Mouse (Mus musculus) forebrain, postnatal 0 days (tissue): ENCODE measurements at regions not wholly inside any gene's neighbourhood (a gene's known extent, or its start where the extent isn't known, plus 50 kb on each side); places are given as distances from the start of the nearest gene placed in this dataset.

Experiments
- ATAC-seq: fragments of 200-750 bp; cut with Nextera tagmentation; 2 replicates; pipeline ENCODE4 v1.8.0; 2017; ENCODE audit warnings: mild to moderate bottlenecking, moderate library complexity
- DNase-seq: peaks from one replicate; pipeline ENCODE4 v3.0.0-alpha.2; 2015
- H3K27ac ChIP-seq: fragments of 300-500 bp; sonication (generic); 2 replicates; pipeline ENCODE4 v1.5.1; 2014; ENCODE audit warnings: low read depth, mild to moderate bottlenecking, antibody characterized with exemption, low read length, moderate library complexity, mixed read lengths
- H3K27me3 ChIP-seq: fragments of 300-500 bp; sonication (generic); 2 replicates; pipeline ENCODE4 v1.6.1; 2014; ENCODE audit warnings: mild to moderate bottlenecking, low read length, mixed read lengths; ENCODE audit not compliant: insufficient read depth
- H3K36me3 ChIP-seq: fragments of 300-500 bp; sonication (generic); 2 replicates; pipeline ENCODE4 v1.6.1; 2014; ENCODE audit warnings: mild to moderate bottlenecking, moderate library complexity; ENCODE audit not compliant: insufficient read depth
- H3K4me1 ChIP-seq: fragments of 300-500 bp; sonication (generic); 2 replicates; pipeline ENCODE4 v1.6.1; 2014; ENCODE audit warnings: antibody characterized with exemption; ENCODE audit not compliant: insufficient read depth
- H3K4me2 ChIP-seq: fragments of 300-500 bp; sonication (generic); 2 replicates; pipeline ENCODE4 v1.6.1; 2014; ENCODE audit warnings: low read depth, mild to moderate bottlenecking, moderate library complexity
- H3K4me3 ChIP-seq: fragments of 300-500 bp; sonication (generic); 2 replicates; pipeline ENCODE4 v1.5.1; 2014; ENCODE audit warnings: low read depth, low read length, mixed read lengths
- H3K9ac ChIP-seq: fragments of 300-500 bp; sonication (generic); 2 replicates; pipeline ENCODE4 v1.6.1; 2014; ENCODE audit warnings: mild to moderate bottlenecking
- H3K9me3 ChIP-seq: fragments of 300-500 bp; sonication (generic); 2 replicates; pipeline ENCODE4 v1.6.1; 2016; ENCODE audit warnings: low read length
- CTCF ChIP-seq: sonication (generic); IDR thresholded peaks from 2 replicates; pipeline ENCODE4 v1.5.1; 2016; ENCODE audit warnings: antibody characterized with exemption, control low read depth, low read depth
- WGBS: fragments of 180-500 bp; shearing (Covaris S2); extraction: QIAGEN DNeasy Blood & Tissue Kit; methylation state at CpG from one replicate; pipeline ENCODE4 v1.1.7; 2014; 5-methylcytosine and 5-hydroxymethylcytosine counted together

GRCm38 (mm10) chr13:44108695-44109094 is 324.1 kb downstream of the Cd83 start:
- DNase-seq (no peak), ATAC-seq (no peak)
- no peak overlapping the region for H3K27ac ChIP-seq
- H3K9me3 ChIP-seq, result no peaks in the 10 kb centered on the region
- TF ChIP-seq CTCF, result no peak
- H3K9ac ChIP-seq, result no peak overlapping the region
- H3K4me1 ChIP-seq, result no peaks in the 10 kb centered on the region
- no peak overlapping the region for H3K4me3 ChIP-seq
- H3K36me3 ChIP-seq, result no peaks in the 10 kb centered on the region
- 64% methylated on average over 11 of the region's 11 CpGs for WGBS
- H3K4me2 ChIP-seq, result no peak overlapping the region
- no peaks in the 10 kb centered on the region for H3K27me3 ChIP-seq

GRCm38 (mm10) chr13:44113043-44113442 is 328.5 kb downstream of the Cd83 start:
- H3K27me3 ChIP-seq, result no peaks in the 10 kb centered on the region
- H3K9me3 ChIP-seq, result no peaks in the 10 kb centered on the region
- WGBS, result 91% methylated on average over 5 of the region's 5 CpGs
- DNase-seq (no peak), ATAC-seq (no peak)
- no peaks in the 10 kb centered on the region for H3K36me3 ChIP-seq
- H3K4me1 ChIP-seq, result no peaks in the 10 kb centered on the region
- TF ChIP-seq CTCF, result no peak
- H3K9ac ChIP-seq, result no peak overlapping the region
- H3K4me3 ChIP-seq, result no peak overlapping the region
- H3K27ac ChIP-seq, result no peak overlapping the region
- no peak overlapping the region for H3K4me2 ChIP-seq

GRCm38 (mm10) chr13:44114856-44115255 is 330.3 kb downstream of the Cd83 start:
- no peak overlapping the region for H3K9ac ChIP-seq
- no peaks in the 10 kb centered on the region for H3K4me1 ChIP-seq
- WGBS, result 91% methylated on average over 5 of the region's 5 CpGs
- TF ChIP-seq CTCF, result no peak
- no peak overlapping the region for H3K27ac ChIP-seq
- no peak for DNase-seq
- no peak overlapping the region for H3K4me3 ChIP-seq
- H3K36me3 ChIP-seq, result no peaks in the 10 kb centered on the region
- H3K9me3 ChIP-seq, result no peaks in the 10 kb centered on the region
- no peak overlapping the region for H3K4me2 ChIP-seq
- H3K27me3 ChIP-seq, result no peaks in the 10 kb centered on the region
- no peak for ATAC-seq

- TF ChIP-seq CTCF, result no peak
- no peaks in the 10 kb centered on the region for H3K36me3 ChIP-seq
- H3K27me3 ChIP-seq, result no peaks in the 10 kb centered on the region
- H3K4me1 ChIP-seq, result no peaks in the 10 kb centered on the region
- WGBS, result 91% methylated on average over 9 of the region's 9 CpGs
- DNase-seq (no peak), ATAC-seq (no peak)
- H3K4me3 ChIP-seq, result no peak overlapping the region
- no peak overlapping the region for H3K27ac ChIP-seq
- no peak overlapping the region for H3K4me2 ChIP-seq
- H3K9ac ChIP-seq, result no peak overlapping the region
- no peaks in the 10 kb centered on the region for H3K9me3 ChIP-seq
These were observed 333.3 kb downstream of the Cd83 start for GRCm38 (mm10) chr13:44117841-44118240.

GRCm38 (mm10) chr13:44118846-44119245 is 334.3 kb downstream of the Cd83 start:
- no peak for DNase-seq
- WGBS, result 87% methylated on average over 6 of the region's 6 CpGs

GRCm38 (mm10) chr13:44121241-44121671 is 336.7 kb downstream of the Cd83 start:
- no peak overlapping the region for H3K9ac ChIP-seq
- H3K27me3 ChIP-seq, result no peaks in the 10 kb centered on the region
- H3K9me3 ChIP-seq, result no peaks in the 10 kb centered on the region
- 0 out of 2 replicates have a peak overlapping the region, but pooled peaks have one; percentile 35 for H3K27ac ChIP-seq
- ATAC-seq, result no peak
- H3K4me1 ChIP-seq, result no peaks in the 10 kb centered on the region
- WGBS, result 8% methylated on average over 7 of the region's 8 CpGs
- no peak overlapping the region for H3K4me3 ChIP-seq
- DNase-seq, result no peak
- TF ChIP-seq CTCF, result no peak
- no peak overlapping the region for H3K4me2 ChIP-seq
- no peaks in the 10 kb centered on the region for H3K36me3 ChIP-seq

More at GRCm38 (mm10) chr13:44118846-44119245, 334.3 kb downstream of the Cd83 start:
- no peak overlapping the region for H3K4me3 ChIP-seq
- no peaks in the 10 kb centered on the region for H3K36me3 ChIP-seq
- no peak for TF ChIP-seq CTCF
- no peak for ATAC-seq
- no peak overlapping the region for H3K4me2 ChIP-seq
- no peaks in the 10 kb centered on the region for H3K4me1 ChIP-seq
- no peaks in the 10 kb centered on the region for H3K27me3 ChIP-seq
- no peak overlapping the region for H3K27ac ChIP-seq
- no peaks in the 10 kb centered on the region for H3K9me3 ChIP-seq
- H3K9ac ChIP-seq, result no peak overlapping the region

- H3K9ac ChIP-seq, result no peak overlapping the region
- WGBS, result 66% methylated on average over 7 of the region's 7 CpGs
- ATAC-seq, result no peak
- no peak overlapping the region for H3K4me2 ChIP-seq
- no peaks in the 10 kb centered on the region for H3K36me3 ChIP-seq
- no peaks in the 10 kb centered on the region for H3K4me1 ChIP-seq
- H3K9me3 ChIP-seq, result no peaks in the 10 kb centered on the region
- no peak overlapping the region for H3K4me3 ChIP-seq
- H3K27me3 ChIP-seq, result no peaks in the 10 kb centered on the region
- no peak overlapping the region for H3K27ac ChIP-seq
- TF ChIP-seq CTCF, result no peak
- no peak for DNase-seq
These were observed 337.4 kb downstream of the Cd83 start for GRCm38 (mm10) chr13:44121932-44122331.

GRCm38 (mm10) chr13:44126198-44126597 is 341.6 kb downstream of the Cd83 start:
- 39% methylated on average over 10 of the region's 10 CpGs for WGBS
- no peak for TF ChIP-seq CTCF
- no peak overlapping the region for H3K27ac ChIP-seq
- H3K27me3 ChIP-seq, result no peaks in the 10 kb centered on the region
- ATAC-seq, result no peak
- H3K4me3 ChIP-seq, result no peak overlapping the region
- H3K4me2 ChIP-seq, result no peak overlapping the region
- no peaks in the 10 kb centered on the region for H3K9me3 ChIP-seq
- no peaks in the 10 kb centered on the region for H3K36me3 ChIP-seq
- no peak for DNase-seq
- no peak overlapping the region for H3K9ac ChIP-seq
- H3K4me1 ChIP-seq, result no peaks in the 10 kb centered on the region
